Mouse (Mus musculus) cerebellum, postnatal 10 days (tissue): ENCODE data around the gene Rgl1.
A peak's percentile ranks its signal among the peaks of the same experiment; 100 is the strongest.
"Not testable (repeated sequence)": the region's sequence is repeated elsewhere in the genome, so short reads cannot be mapped to it uniquely, and the experiment has no call there.

Source experiments
- DNase-seq, 2 experiments: peaks; one replicate each; pipeline ENCODE4 v3.0.0; 2021; ENCODE audit warnings: mixed read lengths in 2 of 2

Rgl1 gene

GRCm38 (mm10) chr1:152766032-152766772 lies at the start of gene Rgl1, which contains the start of gene Arpc5:
TSS of gene Rgl1 (minus strand) at chr1:152766351.
TSS of gene Arpc5 (plus strand) at chr1:152766542.
- peak; percentile 99 to 100 for DNase-seq

DNA sequence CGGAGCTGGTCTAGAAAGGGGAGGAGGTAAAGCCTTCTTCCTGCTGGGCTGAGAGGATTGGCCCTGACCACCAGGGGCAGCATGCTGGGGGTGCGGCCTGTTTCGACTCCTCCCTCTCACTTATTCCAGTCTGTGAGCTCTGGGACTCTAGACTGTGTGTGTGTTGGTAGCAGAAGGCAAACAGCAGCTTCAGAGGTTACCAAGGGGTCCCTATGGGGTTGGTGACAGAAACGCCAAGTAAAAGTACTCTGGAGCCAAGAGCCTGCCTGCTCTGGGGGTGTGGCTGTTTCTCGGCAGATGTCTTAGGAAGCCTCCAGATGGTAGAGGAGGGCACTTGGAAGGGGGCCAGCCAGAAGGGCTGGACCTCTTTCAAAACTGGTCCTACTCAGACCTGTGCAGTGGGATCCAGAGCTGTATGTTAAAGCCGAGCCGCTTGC lies 49.1 kb upstream of the Rgl1 start:
- peak; percentile 85 to 87 for DNase-seq

DNA sequence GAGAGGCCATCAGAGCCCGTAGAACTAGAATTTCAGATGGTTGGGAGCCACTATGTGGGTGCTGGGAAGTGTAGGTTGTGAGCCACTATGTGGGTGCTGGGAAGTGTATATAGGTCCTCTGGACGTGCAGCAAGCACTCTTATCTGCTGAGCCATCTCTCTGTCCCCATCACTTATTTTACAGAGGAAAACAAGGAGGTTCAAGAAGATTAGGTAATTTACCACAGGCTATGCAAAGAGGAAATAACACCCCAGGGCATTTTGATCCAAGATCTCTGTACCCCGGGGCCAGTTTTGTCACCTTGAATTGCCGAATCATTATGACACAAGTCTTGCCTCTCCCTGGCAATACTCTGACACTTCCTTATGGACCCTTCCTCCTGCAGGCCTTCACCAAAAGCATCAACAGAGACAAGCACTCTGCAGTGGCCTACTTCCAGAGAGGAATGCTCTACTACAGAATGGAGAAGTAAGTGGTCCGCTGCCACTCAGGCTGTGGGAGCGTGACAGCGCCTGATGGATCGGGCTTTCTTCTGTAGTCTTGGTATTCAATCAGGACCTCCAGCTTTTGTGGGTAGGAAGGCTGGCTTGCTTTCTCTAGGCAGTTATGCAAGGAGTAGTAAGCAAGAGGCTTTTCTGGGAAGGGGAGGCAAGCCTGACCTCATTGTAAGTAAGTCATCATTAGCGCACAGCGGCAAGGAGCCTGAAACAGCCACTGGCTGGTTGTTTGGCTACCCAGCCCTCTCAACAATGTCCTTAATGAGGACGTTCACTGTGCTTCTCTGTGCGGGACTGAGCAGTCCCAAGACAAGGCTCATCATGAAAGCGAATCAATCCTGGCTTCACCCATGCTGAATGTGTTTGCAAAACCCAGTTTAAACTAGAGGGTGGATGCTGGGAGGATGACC lies 44.6 kb upstream of the Rgl1 start:
- DNase-seq: no peak

DNA sequence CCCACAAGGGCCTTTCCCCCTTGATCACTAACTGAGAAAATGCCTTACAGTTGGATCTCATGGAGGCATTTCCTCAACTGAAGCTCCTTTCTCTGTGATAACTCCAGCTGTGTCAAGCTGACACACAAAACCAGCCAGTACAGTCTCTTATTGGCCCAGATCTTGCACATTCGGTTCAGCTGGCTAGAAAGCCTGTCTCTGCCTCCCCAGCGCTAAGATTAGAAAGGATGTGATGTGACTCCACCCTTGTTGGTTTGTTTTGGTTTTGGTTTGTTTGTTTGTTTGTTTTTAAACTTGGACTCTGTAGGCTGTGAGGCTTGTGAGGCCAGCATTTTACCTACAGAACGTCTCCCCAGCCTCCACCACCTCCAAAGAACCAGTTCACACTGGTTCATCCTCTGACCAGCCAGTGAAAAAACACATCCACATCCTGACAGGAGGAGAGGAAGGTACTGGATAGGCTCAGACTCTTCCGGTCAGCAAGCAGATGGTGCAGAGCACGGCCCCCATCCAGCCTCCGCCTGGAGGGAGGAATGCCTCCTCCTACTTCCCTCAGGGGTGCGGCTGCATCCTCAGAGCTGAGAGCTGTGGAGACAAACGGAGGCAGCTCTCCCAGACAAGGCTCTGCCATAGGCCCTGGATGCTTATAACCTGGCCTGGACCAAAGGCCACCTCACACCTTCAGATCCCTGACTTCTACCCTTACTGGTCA lies 43.5 kb upstream of the Rgl1 start:
- DNase-seq: peak; percentile 22 to 46

DNA sequence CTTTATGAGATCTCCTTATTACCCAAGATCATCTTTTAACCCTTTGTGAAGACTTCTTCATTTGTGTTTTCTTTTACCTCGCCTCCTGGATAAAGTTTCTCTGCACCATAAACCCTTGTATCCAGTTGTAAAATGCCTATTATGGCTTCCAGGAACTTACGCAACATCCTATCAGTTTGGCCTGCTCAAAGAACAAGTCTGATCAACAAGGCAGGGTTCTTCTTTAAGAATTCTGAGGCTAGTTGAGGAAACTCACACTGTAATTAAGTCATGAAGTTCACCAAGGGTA lies 42.2 kb upstream of the Rgl1 start:
- no peak for DNase-seq

GRCm38 (mm10) chr1:152807619-152808391 lies 41.7 kb upstream of the Rgl1 start:
- DNase-seq: no peak

DNA sequence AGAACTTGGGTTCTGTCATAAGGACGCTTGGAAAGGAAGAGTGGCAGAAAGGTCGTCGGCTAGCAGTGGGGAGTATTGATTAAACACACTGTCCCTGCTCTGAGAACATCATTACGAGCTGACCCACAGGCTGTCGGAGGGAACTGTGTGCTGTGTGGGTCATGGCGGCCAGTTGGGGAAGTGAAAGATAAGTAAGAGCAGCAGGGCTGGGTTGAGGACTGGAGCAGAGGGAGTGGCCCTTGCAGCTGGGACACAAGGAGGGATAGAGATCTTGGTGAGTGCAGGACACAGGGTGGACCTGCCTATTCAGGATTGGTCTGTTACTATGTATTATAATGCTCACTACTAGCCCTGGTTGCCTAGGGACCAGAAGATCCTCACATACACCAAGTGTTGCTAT lies 38.8 kb upstream of the Rgl1 start:
- DNase-seq: no peak

GRCm38 (mm10) chr1:152800633-152801176 lies 34.6 kb upstream of the Rgl1 start:
- no peak for DNase-seq

GRCm38 (mm10) chr1:152799897-152800296 lies 33.7 kb upstream of the Rgl1 start, which contains the start of gene Ncf2:
TSS of gene Ncf2 (plus strand) at chr1:152800194.
- no peak for DNase-seq

GRCm38 (mm10) chr1:152798125-152798524 lies 32.0 kb upstream of the Rgl1 start:
- DNase-seq: no peak

DNA sequence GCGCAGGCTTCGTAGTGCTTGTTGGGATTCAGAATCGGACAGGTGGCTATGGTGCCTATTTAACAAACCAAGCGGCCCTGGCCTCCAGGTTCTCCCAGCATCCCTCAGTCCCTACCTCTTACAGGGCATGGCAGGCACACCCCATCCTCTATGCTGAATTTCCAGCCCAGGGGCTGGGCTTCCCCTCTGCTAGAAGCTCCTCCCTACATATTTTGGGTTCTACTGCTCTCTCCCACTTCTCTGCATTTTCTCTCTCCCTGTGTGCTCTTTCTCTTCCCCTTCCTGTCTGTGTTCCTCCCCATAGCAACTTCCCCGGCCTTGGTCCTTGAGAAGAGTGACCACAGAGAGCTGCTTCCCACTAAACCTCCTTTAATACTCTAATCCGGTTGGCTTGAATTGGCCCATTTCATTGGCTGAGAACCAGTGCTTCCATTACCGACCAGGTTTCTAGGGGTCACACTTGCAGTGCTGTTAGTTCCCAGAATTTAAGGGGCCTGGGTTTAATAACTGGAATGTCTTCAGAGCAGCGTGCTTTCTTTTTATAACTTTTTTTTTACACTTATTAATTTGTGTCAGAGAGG lies 30.6 kb upstream of the Rgl1 start:
- no peak for DNase-seq

GRCm38 (mm10) chr1:152795688-152796255 lies 29.6 kb upstream of the Rgl1 start:
- DNase-seq: no peak

GRCm38 (mm10) chr1:152793495-152794130 lies 27.5 kb upstream of the Rgl1 start:
- DNase-seq: no peak

GRCm38 (mm10) chr1:152792736-152793494 lies 26.8 kb upstream of the Rgl1 start:
- DNase-seq: peak; percentile 20 to 30

GRCm38 (mm10) chr1:152791269-152791668 lies 25.1 kb upstream of the Rgl1 start:
- DNase-seq: no peak

GRCm38 (mm10) chr1:152790821-152791220 lies 24.7 kb upstream of the Rgl1 start:
- no peak for DNase-seq

DNA sequence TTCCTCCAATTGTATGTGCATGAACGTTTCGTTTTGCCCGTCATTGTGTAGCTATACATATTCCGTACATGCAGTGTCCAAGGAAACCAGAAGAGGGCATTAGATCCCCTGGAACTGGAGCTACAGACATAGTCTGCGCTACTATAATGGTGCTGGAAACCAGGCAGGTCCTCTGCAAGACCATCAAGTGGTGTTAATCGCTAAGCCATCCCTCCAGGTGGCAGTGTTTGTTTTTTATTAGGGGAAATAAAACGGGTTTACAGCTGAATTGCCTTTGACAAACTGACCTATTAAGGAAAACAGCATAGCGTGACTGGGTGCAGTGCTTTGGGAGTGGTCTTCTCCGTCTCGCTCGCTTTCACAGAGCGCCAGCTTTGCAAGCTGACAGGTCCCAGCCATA lies 24.1 kb upstream of the Rgl1 start:
- peak; percentile 56 to 59 for DNase-seq

- DNase-seq: no peak
Observed at GRCm38 (mm10) chr1:152788121-152788660, 22.0 kb upstream of the Rgl1 start.

- no peak for DNase-seq
Observed at GRCm38 (mm10) chr1:152786953-152787352, 20.8 kb upstream of the Rgl1 start.

DNA sequence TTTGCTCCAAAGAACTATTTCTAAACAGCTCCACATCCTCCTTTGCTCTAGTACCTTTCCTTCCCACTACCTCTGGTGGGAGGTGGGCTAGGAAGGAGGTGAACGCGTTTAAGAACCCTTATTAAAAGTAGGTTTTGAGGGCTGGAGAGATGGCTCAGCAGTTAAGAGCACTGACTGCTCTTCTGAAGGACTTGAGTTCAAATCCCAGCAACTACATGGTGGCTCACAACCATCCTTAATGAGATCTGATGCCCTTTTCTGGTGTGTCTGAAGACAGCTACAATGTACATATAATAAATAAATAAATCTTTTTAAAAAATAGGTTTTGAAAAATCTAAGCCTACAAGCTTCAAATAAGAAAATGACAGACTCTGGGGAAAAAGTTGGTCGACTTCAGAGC lies 19.3 kb upstream of the Rgl1 start:
- not testable (repeated sequence) for DNase-seq
